Mouse (Mus musculus) kidney, adult 2 months (tissue): ENCODE measurements around the gene Lclat1.

Experiments
- CTCF ChIP-seq: fragments of 200-500 bp; conservative IDR thresholded peaks from 2 replicates; pipeline ENCODE4 v1.5.1; 2011; ENCODE audit warnings: low read depth, mild to moderate bottlenecking, control low read depth, low read length, moderate library complexity, mixed read lengths; ENCODE audit not compliant: insufficient read depth, insufficient read length
- POLR2A ChIP-seq: fragments of 200-500 bp; IDR thresholded peaks from one replicate; pipeline ENCODE4 v1.6.1; 2011; ENCODE audit warnings: low read depth, low read length, control low read depth

- no peak for TF ChIP-seq CTCF
- TF ChIP-seq POLR2A = no peak
Measured at GRCm38 (mm10) chr17:73091368-73091767, 16.4 kb upstream of the Lclat1 start.
